Mouse (Mus musculus) hindbrain, embryonic 12.5 days (tissue): ENCODE results near the gene Urgcp. TPM values are rescaled to one million over a fixed set of nuclear protein-coding genes. Genes with fewer than 3 reads are reported as not detected.
A peak's percentile ranks its signal among the peaks of the same experiment; 100 is the strongest.

Experiments used
- ATAC-seq: fragments of 200-750 bp; cut with Nextera tagmentation; 2 replicates; pipeline ENCODE4 v1.8.0; 2017; ENCODE audit warnings: moderate TSS enrichment; ENCODE audit not compliant: low FRiP score
- H3K27ac ChIP-seq: fragments of 300-500 bp; sonication (generic); 2 replicates; pipeline ENCODE4 v1.5.1; 2016; ENCODE audit warnings: mild to moderate bottlenecking
- H3K27me3 ChIP-seq: fragments of 300-500 bp; sonication (generic); 2 replicates; pipeline ENCODE4 v1.6.1; 2016; ENCODE audit warnings: mild to moderate bottlenecking
- H3K36me3 ChIP-seq: fragments of 300-500 bp; sonication (generic); 2 replicates; pipeline ENCODE4 v1.6.1; 2016; ENCODE audit warnings: mild to moderate bottlenecking
- H3K4me1 ChIP-seq: fragments of 300-500 bp; sonication (generic); 2 replicates; pipeline ENCODE4 v1.6.1; 2016
- H3K4me2 ChIP-seq: fragments of 300-500 bp; sonication (generic); replicated peaks from 2 replicates; pipeline ENCODE4 v1.6.1; 2016; ENCODE audit warnings: mild to moderate bottlenecking
- H3K4me3 ChIP-seq: fragments of 300-500 bp; sonication (generic); 2 replicates; pipeline ENCODE4 v1.5.1; 2016; ENCODE audit warnings: mild to moderate bottlenecking
- H3K9ac ChIP-seq: fragments of 300-500 bp; sonication (generic); 2 replicates; pipeline ENCODE4 v1.6.1; 2016; ENCODE audit warnings: mild to moderate bottlenecking, moderate library complexity
- H3K9me3 ChIP-seq: fragments of 300-500 bp; sonication (generic); replicated peaks from 2 replicates; pipeline ENCODE4 v1.6.1; 2016; ENCODE audit warnings: mild to moderate bottlenecking
- WGBS: fragments of 180-500 bp; shearing (Covaris S2); methylation state at CpG from one replicate; pipeline ENCODE4 v1.1.7; 2016; 5-methylcytosine and 5-hydroxymethylcytosine counted together
- polyA plus RNA-seq: library from polyadenylated mRNA; unstranded; fragments of >200 nt; fragmentation: Nextera tagmentation; extraction: Ambion mirVana; gene quantifications from 2 replicates; pipeline ENCODE4 v1.2.1, GENCODE M21; 2016

Gene Urgcp
- polyA plus RNA-seq, 1 experiment from 2014 or later: 26.6 TPM

- Histone ChIP-seq H3K9me3 (no peaks in the 10 kb centered on the region), H3K27me3 (no peaks in the 10 kb centered on the region), H3K36me3 (0 out of 2 replicates have a peak, but pooled peaks cover 2% of the 10 kb centered on the region), H3K4me1 (peaks cover 9% of the 10 kb centered on the region), H3K27ac (no peak overlapping the region), H3K9ac (no peak overlapping the region), H3K4me3 (no peak overlapping the region), H3K4me2 (no peak overlapping the region)
- 92% methylated on average over 9 of the region's 9 CpGs for WGBS
- ATAC-seq: no peak
Measured at GRCm38 (mm10) chr11:5729582-5729981, 32.6 kb downstream of the Urgcp start.

GRCm38 (mm10) chr11:5718611-5719354 lies 43.4 kb downstream of the Urgcp start:
- no peak for ATAC-seq
- Histone ChIP-seq H3K4me1 (no peaks in the 10 kb centered on the region), H3K4me3 (no peak overlapping the region), H3K9ac (no peak overlapping the region), H3K27me3 (no peaks in the 10 kb centered on the region), H3K4me2 (no peak overlapping the region), H3K36me3 (peaks cover 54% of the 10 kb centered on the region), H3K27ac (no peak overlapping the region), H3K9me3 (no peaks in the 10 kb centered on the region)
- 93% methylated on average over 12 of the region's 12 CpGs for WGBS

- no peak overlapping the region for H3K27ac ChIP-seq
- H3K4me2 ChIP-seq: no peak overlapping the region
- no peak overlapping the region for H3K4me3 ChIP-seq
- no peak overlapping the region for H3K9ac ChIP-seq
- no peak for ATAC-seq
- 93% methylated on average over 34 of the region's 34 CpGs for WGBS
- peaks cover 49% of the 10 kb centered on the region for H3K36me3 ChIP-seq
- H3K9me3 ChIP-seq: no peaks in the 10 kb centered on the region
- H3K4me1 ChIP-seq: no peaks in the 10 kb centered on the region
- no peaks in the 10 kb centered on the region for H3K27me3 ChIP-seq
Measured at GRCm38 (mm10) chr11:5716938-5717705, 45.1 kb downstream of the Urgcp start.

- WGBS: 89% methylated on average over 11 of the region's 11 CpGs
- no peaks in the 10 kb centered on the region for H3K9me3 ChIP-seq
- no peak overlapping the region for H3K27ac ChIP-seq
- H3K9ac ChIP-seq: no peak overlapping the region
- H3K27me3 ChIP-seq: no peaks in the 10 kb centered on the region
- ATAC-seq: no peak
- no peak overlapping the region for H3K4me2 ChIP-seq
- H3K4me1 ChIP-seq: no peaks in the 10 kb centered on the region
- H3K36me3 ChIP-seq: peaks cover 46% of the 10 kb centered on the region
- H3K4me3 ChIP-seq: no peak overlapping the region
Measured at GRCm38 (mm10) chr11:5716246-5716645, 45.9 kb downstream of the Urgcp start.

- WGBS: 79% methylated on average over 14 of the region's 14 CpGs
- peaks cover 46% of the 10 kb centered on the region for H3K36me3 ChIP-seq
Measured at GRCm38 (mm10) chr11:5715630-5716105, 46.5 kb downstream of the Urgcp start, which contains the start of gene Mrps24. Gene Mrps24 (minus strand): TSS chr11:5715680.

GRCm38 (mm10) chr11:5715179-5715578 lies 47.0 kb downstream of the Urgcp start:
- Histone ChIP-seq H3K4me3 (no peak overlapping the region), H3K4me1 (no peaks in the 10 kb centered on the region), H3K9me3 (no peaks in the 10 kb centered on the region), H3K27ac (no peak overlapping the region), H3K27me3 (no peaks in the 10 kb centered on the region), H3K9ac (no peak overlapping the region), H3K4me2 (no peak overlapping the region), H3K36me3 (peaks cover 46% of the 10 kb centered on the region)
- 89% methylated on average over 9 of the region's 9 CpGs for WGBS
- ATAC-seq: no peak

More at GRCm38 (mm10) chr11:5715630-5716105, 46.5 kb downstream of the Urgcp start, which contains the start of gene Mrps24:
- H3K4me1 ChIP-seq: no peaks in the 10 kb centered on the region
- H3K9me3 ChIP-seq: no peaks in the 10 kb centered on the region
- no peak within 1 kb of the TSS for H3K4me2 ChIP-seq
- H3K9ac ChIP-seq: no peak within 1 kb of the TSS
- no peaks in the 10 kb centered on the region for H3K27me3 ChIP-seq
- no peak for ATAC-seq
- no peak within 1 kb of the TSS for H3K27ac ChIP-seq
- H3K4me3 ChIP-seq: no peak within 1 kb of the TSS

- peak; percentile 96 for ATAC-seq
- Histone ChIP-seq H3K27ac (peak overlapping the region; percentile 71), H3K4me2 (peak overlapping the region; percentile 88), H3K36me3 (peaks cover 20% of the 10 kb centered on the region), H3K27me3 (no peaks in the 10 kb centered on the region), H3K4me1 (peaks cover 15% of the 10 kb centered on the region), H3K9ac (peak overlapping the region; percentile 93), H3K9me3 (no peaks in the 10 kb centered on the region), H3K4me3 (peak overlapping the region; percentile 96)
- 21% methylated on average over 45 of the region's 50 CpGs for WGBS
Measured at GRCm38 (mm10) chr11:5707530-5708353, 54.4 kb downstream of the Urgcp start.

- H3K27ac ChIP-seq: peak overlapping the region; percentile 71
- ATAC-seq: peak; percentile 82
- peak overlapping the region; percentile 96 for H3K4me3 ChIP-seq
- peaks cover 20% of the 10 kb centered on the region for H3K36me3 ChIP-seq
- H3K4me1 ChIP-seq: peaks cover 15% of the 10 kb centered on the region
- no peaks in the 10 kb centered on the region for H3K27me3 ChIP-seq
- H3K9me3 ChIP-seq: no peaks in the 10 kb centered on the region
- WGBS: 1% methylated on average over 43 of the region's 43 CpGs
- H3K9ac ChIP-seq: peak overlapping the region; percentile 93
- H3K4me2 ChIP-seq: peak overlapping the region; percentile 88
Measured at GRCm38 (mm10) chr11:5706874-5707529, 55.2 kb downstream of the Urgcp start.

- Histone ChIP-seq H3K9ac (peak overlapping the region; percentile 93; the same call in 1 of the 2 replicates), H3K4me2 (peak overlapping the region; percentile 88), H3K9me3 (no peaks in the 10 kb centered on the region), H3K27ac (no peak overlapping the region), H3K27me3 (no peaks in the 10 kb centered on the region), H3K4me1 (peaks cover 15% of the 10 kb centered on the region), H3K36me3 (peaks cover 20% of the 10 kb centered on the region), H3K4me3 (peak overlapping the region; percentile 96; the same call in 1 of the 2 replicates)
- ATAC-seq: no peak
- WGBS: 94% methylated on average over 9 of the region's 9 CpGs
Measured at GRCm38 (mm10) chr11:5705972-5706371, 56.2 kb downstream of the Urgcp start.

- H3K4me2 ChIP-seq: no peak overlapping the region
- H3K27ac ChIP-seq: no peak overlapping the region
- no peak overlapping the region for H3K4me3 ChIP-seq
- no peaks in the 10 kb centered on the region for H3K27me3 ChIP-seq
- no peak overlapping the region for H3K9ac ChIP-seq
- peaks cover 20% of the 10 kb centered on the region for H3K36me3 ChIP-seq
- H3K9me3 ChIP-seq: no peaks in the 10 kb centered on the region
- 94% methylated on average over 1 of the region's 1 CpGs for WGBS
- no peak for ATAC-seq
- H3K4me1 ChIP-seq: peaks cover 15% of the 10 kb centered on the region
Measured at GRCm38 (mm10) chr11:5703341-5703740, 58.8 kb downstream of the Urgcp start.

GRCm38 (mm10) chr11:5702957-5703332 lies 59.2 kb downstream of the Urgcp start:
- Histone ChIP-seq H3K9me3 (no peaks in the 10 kb centered on the region), H3K9ac (no peak overlapping the region), H3K4me1 (peaks cover 15% of the 10 kb centered on the region), H3K4me3 (no peak overlapping the region), H3K4me2 (no peak overlapping the region), H3K27ac (no peak overlapping the region), H3K27me3 (no peaks in the 10 kb centered on the region), H3K36me3 (peaks cover 20% of the 10 kb centered on the region)
- 90% methylated on average over 6 of the region's 6 CpGs for WGBS
- no peak for ATAC-seq
